Mouse (Mus musculus): ENCODE measurements at regions not wholly inside any gene's neighbourhood (a gene's known extent, or its start where the extent isn't known, plus 50 kb on each side); places are given as distances from the start of the nearest gene placed in this dataset.

DNA sequence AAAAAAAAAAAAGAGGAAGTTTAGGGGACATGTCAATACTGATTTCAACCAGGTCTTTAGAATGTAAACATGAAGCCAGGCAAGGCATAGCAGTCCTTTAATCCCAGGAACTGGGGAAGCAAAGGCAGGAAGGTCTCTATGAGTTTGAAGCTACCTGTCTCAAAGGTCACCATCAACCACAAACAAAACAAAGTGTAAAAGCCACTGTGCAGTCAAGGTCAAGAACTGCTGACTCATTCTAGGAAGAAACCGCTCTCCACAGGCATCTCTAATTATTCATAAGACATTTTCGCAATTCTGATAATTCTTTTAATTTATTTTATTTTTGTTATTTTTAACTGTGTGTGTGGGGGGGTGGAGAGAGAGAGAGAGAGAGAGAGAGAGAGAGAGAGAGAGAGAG, 364.0 kb downstream of the Cntnap4 start:
- no peak for DNase-seq (ENCODE audit: extremely low spot score in 1 of 2, low spot score in 2 of 2)
- intact Hi-C loops (cut with DNase I), result no loop called here

DNA sequence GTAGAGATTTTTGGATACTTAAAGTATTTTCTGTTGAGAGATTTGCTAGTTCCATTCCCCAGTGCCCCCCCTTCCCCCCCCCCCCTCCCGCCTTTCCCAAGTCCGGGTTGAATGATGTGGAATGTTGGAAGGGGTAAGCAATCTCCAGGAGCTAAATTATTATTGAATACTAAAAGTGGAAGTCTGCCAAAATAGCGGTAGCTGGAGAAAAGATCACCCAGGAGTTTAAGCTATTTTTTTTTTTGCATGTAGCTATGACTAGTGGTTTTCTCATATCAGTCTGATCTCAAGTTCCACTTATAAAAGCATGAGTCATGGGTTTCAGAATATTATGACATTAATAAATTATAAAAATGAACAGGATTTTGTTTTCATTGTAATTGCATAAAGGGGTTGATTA, 365.6 kb downstream of the Cntnap4 start:
- intact Hi-C loops (cut with DNase I), result no loop called here
- DNase-seq (ENCODE audit: extremely low spot score in 1 of 2, low spot score in 2 of 2), result no peak

DNA sequence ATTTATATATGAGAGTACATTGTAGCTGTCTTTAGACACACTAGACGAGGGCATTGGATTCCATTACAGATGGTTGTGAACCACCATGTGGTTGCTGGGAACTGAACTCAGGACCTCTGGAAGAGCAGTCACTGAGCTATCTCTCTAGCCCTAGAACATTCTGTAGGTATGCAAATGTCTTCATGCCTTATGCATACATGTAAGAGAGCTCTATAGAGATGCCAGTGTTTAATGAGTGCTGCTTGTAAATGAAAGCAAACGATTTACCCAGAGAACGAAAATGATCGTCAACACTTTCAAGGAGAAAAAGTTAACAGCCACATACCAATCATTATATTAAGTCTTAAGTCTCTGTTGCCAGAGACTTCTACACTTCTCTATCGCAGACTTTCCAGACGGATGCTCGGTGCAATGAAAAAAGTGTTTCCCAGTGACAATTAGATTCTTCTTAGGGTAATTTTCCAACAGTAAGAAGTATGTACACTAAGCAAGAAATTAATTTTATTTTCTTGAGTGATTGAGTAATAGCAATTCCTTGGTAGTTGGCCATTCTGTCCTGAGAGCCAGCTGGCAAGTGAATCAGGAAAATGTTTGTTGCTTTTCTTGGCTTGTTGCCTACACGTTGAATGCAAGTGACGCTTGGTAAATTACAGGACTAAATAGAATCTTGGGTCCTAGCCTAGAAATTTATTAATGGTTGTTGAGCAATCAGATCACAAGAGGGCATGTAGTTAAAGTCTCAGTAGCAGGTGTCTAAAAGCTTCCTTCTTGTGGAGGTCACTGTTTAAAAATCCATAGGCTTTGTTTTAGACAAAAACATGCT, 366.3 kb downstream of the Cntnap4 start:
- intact Hi-C loops (cut with DNase I), result no loop called here
- no peak for DNase-seq (ENCODE audit: extremely low spot score in 1 of 2, low spot score in 2 of 2)

DNA sequence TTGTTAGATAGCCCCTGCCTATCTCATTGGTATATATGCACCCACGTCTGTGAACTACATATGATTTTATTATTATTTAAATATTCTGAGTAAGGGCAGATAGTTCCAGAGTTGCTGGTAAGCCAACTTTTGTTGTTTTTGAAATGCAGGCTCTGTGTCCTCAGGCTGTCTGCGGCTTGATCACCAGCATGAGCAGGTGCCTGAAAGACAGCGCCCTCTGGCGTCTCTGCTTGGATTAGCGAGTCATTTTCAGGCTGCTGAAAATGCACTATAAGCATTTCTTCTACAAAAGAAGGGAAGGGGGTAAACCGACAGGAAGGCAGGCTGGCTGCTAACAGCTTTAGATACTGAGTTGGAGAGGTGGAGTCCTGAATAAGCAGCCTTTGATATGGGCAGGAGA, 402.6 kb downstream of the Cntnap4 start:
- intact Hi-C loops (cut with DNase I), result loop anchor here (2.0 to 5.0 kb wide), 2 partner anchors 402 to 910 kb away; partner anchors contain the start of gene Cntnap4

DNA sequence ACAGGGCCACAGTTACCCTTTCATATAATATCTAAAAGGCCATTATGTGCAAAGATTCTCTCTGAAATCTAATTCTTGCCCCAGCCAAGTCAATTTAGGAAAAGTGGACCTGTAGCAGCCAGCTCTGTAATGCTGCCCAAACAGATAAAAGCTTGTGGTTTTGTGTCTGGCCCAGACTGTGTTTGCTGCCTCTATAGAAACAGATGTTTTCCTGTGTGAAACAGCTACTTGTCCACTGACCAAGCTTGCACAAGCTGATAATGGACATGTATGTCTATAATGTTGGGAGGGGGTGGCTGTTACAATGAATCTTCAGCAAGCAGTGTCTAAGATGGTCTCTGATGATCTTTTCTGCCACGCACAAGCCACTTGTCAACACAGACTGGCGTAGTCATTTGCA, 405.9 kb downstream of the Cntnap4 start:
- DNase-seq (ENCODE audit: extremely low spot score in 1 of 2, low spot score in 2 of 2), result no peak
- intact Hi-C loops (cut with DNase I), result no loop called here

More for the DNA sequence above, 402.6 kb downstream of the Cntnap4 start:
- peak; percentile 71 to 82 for DNase-seq (ENCODE audit: extremely low spot score in 1 of 2, low spot score in 2 of 2)

DNA sequence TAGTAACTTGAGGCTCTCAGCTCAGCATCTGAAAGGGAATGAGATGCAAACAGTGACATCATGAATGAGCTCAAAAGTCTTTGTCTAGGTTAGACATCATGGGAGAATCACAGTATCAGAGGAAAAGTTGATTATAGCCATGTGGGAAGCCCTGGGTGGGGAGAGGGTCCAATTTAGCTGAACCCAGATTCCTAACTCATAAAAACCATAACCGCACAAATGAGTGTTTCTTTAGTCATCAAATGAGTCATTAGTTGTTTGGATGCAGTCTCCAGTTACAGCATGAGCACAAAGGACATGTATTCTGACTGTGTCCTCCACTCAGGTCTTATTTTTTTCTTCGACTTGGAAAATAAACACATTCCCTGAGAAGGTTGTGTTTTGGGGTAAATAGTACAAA, 406.5 kb downstream of the Cntnap4 start:
- intact Hi-C loops (cut with DNase I), result no loop called here
- no peak for DNase-seq (ENCODE audit: extremely low spot score in 1 of 2, low spot score in 2 of 2)

DNA sequence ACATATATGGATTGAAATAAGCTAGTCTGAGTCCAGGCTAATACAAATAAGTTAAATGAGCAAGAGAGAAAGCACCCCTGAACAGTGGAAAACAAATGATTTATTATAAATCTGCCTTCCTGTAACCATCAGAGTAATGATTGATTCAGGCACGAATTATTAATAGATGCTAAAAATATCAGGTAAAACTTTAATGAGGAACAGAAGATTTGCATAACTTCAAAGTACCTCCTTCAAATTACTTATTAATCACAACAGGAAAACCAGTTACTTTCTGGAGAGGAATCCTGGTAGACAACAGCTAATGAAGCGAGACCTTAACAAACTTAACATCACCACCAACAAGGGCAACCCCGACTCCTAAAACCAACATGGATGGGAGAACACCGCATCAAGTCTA, 423.9 kb downstream of the Cntnap4 start:
- no peak for DNase-seq (ENCODE audit: extremely low spot score in 1 of 2, low spot score in 2 of 2)
- intact Hi-C loops (cut with DNase I), result no loop called here

DNA sequence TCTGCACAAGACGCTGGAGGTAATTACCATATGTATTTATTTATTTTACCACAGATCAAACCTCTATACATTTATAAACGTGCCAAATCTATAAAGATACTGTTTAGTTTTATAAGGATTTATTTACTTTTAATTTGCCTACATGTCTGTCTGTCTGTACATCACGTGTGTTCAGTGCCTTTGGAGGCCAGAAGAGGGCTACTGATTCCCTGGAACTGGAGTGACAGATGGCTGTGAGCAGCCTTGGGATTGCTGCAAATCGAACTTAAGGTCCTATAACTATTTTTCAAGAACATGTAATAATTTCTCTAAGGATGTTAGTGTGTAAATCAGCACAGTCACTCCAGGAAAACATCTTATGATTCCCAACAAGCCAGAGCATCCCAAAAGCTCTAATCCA, 437.5 kb downstream of the Cntnap4 start:
- no peak for DNase-seq (ENCODE audit: extremely low spot score in 1 of 2, low spot score in 2 of 2)
- intact Hi-C loops (cut with DNase I), result no loop called here

DNA sequence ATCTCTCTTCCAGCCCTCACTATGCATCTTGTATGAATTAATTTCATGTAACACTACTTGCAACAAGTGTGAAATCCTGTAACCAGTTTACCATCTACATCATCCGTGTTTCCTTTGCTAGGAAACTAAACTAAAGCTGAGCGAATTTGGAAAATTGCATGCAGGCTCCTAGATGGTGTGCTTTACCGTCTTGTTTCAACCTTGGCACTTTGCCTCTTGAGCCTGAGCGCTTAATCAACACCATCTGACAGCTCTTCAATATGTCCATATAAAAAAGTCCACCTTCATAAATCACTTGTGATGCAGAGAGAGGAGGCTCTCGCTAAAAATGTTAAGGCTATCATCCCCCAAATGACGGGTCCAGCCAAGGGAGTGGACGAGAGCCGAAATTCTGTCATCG, 459.0 kb downstream of the Cntnap4 start:
- intact Hi-C loops (cut with DNase I), result no loop called here
- DNase-seq (ENCODE audit: extremely low spot score in 1 of 2, low spot score in 2 of 2), result no peak

DNA sequence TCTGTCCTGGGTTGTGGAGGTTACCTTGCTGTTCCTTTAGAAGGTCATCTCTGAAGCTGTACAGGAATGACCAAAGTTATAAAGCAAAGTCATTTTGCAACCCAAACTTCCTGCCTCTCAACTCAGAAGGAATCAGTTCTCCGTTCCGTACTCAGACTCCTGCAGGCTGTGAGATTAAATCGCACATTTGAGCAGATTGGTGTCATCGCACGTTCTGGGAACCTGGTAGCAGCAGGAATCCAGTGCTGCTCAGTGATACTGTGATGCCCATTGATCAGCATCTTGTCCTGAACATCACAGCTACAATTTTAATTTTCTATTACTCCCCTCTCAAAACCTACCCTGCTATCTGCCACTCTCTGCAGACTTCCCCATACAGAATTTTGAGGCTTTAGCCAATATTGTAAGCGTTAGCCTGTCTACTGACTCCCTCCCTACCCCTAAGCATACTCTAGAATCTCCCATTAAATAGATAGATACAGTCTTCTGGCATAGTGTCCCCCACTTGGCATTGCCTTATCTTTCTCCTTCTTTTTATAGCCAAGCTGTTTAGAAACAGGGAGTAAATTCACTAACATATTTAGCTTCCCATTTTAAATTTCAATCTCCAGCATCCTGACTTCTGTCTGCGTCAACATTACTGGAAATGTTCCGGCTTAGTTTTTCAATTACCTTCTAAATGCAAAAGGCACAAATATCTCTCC, 482.1 kb downstream of the Cntnap4 start:
- intact Hi-C loops (cut with DNase I), result no loop called here
- peak in 1 of 2 experiments; percentile 3 for DNase-seq (ENCODE audit: extremely low spot score in 1 of 2, low spot score in 2 of 2)

DNA sequence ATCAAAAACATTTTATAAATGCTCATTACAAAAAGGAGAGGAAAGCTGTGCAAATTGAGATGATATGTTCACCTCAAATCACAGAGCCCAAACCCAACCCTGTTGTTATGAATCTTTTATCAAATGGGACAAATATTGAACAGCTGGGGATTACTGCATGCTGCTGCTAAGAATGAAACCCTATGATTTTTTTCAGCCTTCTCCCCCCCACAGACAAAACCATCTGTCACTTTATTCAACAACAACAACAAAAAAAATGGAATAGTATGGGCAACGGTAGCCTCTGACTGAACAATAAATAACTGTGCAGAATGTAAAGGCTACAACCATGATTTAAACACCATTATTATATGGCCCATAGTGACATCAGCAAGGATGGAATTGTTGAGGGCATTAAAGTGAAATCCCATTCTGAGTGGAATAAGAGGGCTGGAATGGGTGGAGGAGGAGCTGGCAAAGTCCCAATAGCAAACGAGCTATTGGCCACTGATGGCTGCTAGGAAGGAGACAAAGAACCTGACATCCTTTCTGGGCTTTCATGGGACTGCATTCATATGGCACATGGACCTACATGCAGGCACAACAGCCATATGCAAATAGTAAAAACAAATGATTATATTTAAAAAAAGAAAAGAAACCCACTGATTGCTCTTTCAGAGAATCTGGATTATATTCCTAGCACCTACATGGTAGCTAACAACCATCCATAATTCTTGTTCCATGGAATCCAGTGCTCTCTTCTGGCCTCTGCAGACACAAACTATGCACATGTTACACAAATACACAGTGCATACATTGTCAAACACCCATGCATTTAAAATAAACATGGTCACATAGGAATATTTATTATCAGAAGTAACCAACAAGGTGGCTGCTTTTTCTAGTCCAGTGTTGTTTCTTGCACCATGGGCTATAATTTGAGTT, 495.7 kb downstream of the Cntnap4 start:
- no peak for DNase-seq (ENCODE audit: extremely low spot score in 1 of 2, low spot score in 2 of 2)
- intact Hi-C loops (cut with DNase I), result no loop called here

DNA sequence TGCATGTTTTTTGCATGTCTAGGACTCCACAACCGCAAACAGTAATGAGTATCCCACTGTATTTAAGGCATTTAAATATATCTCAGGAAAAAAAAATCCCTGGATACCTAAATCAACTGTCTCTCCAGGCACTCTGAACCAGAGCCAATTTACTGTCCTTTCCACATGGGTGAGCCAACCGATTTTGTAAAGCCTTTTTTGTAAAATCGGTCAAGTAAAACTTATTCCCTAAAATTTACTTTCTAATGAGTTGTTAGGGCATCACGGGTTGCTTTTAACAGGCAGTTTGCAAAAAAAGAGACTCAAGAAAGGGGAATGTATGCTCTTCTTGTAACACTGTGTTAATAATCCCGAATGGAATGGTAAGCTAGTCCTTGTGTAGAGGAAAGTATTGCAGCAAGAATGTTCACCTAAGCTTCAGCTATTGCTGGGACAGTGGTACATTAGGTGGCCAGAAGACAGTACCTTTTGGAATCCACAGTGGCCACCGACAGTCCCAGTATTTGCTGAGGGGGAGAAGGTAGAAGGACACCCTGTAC, 496.4 kb downstream of the Cntnap4 start:
- intact Hi-C loops (cut with DNase I), result no loop called here
- DNase-seq (ENCODE audit: extremely low spot score in 1 of 2, low spot score in 2 of 2), result no peak

DNA sequence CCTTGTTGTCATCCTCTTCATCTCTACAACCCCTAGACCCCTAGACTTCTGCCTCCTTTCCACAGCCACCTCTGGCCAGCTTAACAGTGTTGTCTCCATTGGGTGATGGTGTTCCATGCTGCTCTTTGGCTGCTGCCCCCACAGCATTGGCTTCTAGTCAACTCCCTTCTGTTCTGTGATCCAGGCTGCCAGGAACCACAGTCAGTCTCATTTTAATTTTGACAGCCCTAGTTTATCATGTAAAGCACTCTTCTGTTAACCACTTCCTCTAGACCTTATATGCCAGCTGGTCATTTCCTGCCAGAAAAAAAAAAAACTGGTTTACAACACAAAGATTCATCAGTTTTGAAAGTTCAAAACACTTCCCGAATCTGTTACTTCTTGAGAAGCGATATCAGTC, 514.1 kb downstream of the Cntnap4 start:
- intact Hi-C loops (cut with DNase I), result no loop called here
- DNase-seq (ENCODE audit: extremely low spot score in 1 of 2, low spot score in 2 of 2), result peak in 1 of 2 experiments; percentile 4

DNA sequence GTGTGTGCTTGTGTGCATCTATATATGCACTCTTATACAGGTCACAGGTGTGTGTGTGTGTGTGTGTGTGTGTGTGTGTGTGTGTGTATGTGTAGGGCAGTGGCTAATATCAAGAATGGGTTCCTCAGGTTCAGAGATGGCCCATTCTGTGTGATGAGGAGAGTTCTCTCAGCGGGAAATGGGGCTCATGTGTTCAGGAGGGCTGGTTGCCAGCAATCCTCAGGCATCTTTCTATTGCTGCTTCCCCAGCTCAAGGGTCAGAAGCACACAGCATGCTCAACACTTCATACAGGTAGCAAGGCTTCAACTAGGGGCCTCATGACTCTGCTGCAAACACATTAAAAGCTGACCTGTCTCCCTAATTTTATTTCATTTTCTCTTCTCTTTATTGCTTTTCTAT, 517.7 kb downstream of the Cntnap4 start:
- no peak for DNase-seq (ENCODE audit: extremely low spot score in 1 of 2, low spot score in 2 of 2)
- intact Hi-C loops (cut with DNase I), result no loop called here

DNA sequence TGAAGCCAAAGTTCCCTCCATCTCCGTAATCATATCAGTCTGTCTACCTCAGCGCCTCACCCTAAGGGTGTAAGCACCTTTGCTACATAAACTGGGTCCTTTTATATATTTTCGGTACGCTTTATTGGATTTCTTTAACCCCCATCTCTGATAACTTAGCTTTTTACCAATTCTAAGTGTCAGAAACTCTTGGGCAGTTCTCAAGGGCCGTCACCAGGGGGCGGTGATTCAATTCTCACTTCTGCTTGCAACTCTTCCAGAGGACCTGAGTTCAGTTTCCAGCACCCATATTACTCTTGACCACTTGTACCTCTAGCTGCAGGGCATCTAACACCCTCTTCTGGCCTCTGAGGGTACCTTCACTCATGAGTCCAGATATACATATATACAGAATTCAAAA, 523.7 kb upstream of the Mon1b start:
- no peak for DNase-seq (ENCODE audit: extremely low spot score in 1 of 2, low spot score in 2 of 2)
- intact Hi-C loops (cut with DNase I), result no loop called here

DNA sequence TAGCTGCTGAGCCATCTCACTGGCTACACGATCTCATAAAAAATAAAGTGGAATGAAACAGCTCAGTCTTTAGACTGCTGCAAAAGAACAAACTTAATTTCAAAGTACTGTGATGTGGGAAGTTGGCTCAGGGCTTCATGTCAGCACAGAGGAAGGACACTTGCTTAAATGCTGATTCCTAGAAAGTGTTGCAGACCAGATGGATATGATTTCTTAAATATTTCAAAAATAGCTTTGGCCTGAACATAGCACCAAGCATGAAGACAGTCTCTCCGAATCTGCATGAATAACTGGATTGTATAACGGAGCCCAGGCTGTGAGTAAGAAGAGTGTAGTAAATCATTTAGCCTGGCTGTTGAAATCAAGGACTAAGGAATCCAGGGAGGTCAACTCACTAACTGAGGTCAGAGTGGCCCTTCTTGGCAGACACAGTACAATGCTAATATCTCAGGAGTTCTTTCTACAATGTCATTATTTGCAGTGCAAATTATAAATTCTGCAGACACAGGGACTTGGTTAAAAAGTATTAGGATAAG, 521.2 kb upstream of the Mon1b start:
- DNase-seq (ENCODE audit: extremely low spot score in 1 of 2, low spot score in 2 of 2), result peak in 1 of 2 experiments; percentile 9
- intact Hi-C loops (cut with DNase I), result no loop called here

DNA sequence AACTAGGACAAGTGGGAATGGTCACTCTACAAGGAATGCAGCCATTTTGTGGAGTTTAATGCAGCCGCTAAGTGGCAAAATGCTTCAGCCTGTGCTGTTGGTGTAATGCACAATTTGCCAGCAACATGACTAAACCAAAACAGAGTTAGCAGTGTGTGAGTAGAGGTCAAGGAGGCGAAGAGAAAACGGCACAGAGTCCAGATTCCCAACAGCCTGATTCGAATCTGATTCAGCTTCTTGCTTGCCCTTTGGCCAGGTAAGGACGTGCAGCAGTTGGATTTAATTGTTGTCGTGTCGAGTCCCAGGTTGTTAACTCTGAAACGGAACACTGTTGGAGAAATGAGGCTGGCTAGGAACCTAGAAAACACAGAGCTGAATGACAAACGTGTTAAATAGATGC, 518.1 kb upstream of the Mon1b start:
- intact Hi-C loops (cut with DNase I), result no loop called here

DNA sequence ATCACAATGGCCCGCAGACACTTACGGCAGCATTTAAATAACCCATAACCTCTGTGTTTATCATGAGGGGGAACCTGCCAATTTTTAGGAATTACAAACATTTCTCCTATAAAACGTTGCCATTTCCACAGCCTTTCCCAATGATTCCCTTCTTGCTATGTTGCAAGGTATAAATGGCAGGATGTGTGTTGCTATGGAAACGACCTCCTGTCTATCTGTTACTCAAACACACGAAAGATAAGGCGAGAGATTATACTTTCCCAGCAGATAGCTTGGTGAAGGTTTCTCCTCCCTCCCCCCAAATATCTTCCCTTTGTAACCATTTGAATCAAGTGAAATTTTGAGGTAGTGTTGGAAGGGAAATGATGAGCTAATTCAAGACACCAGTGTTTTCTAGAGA, 509.8 kb upstream of the Mon1b start:
- DNase-seq (ENCODE audit: extremely low spot score in 1 of 2, low spot score in 2 of 2), result no peak
- intact Hi-C loops (cut with DNase I), result no loop called here

More for the DNA sequence above, 518.1 kb upstream of the Mon1b start:
- DNase-seq (ENCODE audit: extremely low spot score in 1 of 2, low spot score in 2 of 2), result no peak

DNA sequence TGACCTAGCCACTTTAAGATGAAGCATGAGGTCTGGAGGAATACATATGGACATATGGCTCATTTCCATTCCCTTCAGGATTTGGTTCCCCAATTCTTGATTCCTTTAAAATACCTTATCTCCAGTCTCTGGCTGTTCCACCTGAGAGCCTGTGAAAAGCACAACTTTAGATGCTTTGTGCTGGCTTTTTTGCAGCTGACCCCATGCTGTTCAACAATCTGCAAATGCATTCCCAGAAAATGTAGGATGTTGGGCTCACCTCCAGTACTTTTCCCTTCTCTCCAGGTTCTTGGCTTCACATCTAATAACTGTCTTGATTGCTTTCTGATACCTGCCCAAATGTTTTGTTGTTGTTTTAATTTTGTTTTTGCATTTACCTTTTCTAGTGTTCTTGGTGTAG, 498.0 kb upstream of the Mon1b start:
- DNase-seq (ENCODE audit: extremely low spot score in 1 of 2, low spot score in 2 of 2), result no peak
- intact Hi-C loops (cut with DNase I), result no loop called here

Measured in left cerebral cortex, postnatal 10 days (tissue).